Mouse (Mus musculus) erythroid progenitor cell, adult 5-6 weeks (primary cell): ENCODE data around the gene Hcrtr1. TPM values are rescaled to one million over a fixed set of nuclear protein-coding genes. Genes with fewer than 3 reads are reported as not detected.

Experiments used
- ATAC-seq: replicated peaks from 2 replicates; pipeline ENCODE4 v1.8.0; 2016; ENCODE audit warnings: moderate number of reproducible peaks, mild to moderate bottlenecking, moderate TSS enrichment, inconsistent platforms; ENCODE audit not compliant: poor library complexity, low FRiP score, severe bottlenecking
- total RNA-seq, 2 experiments: library from RNA; stranded (forward) in 1 of 2; stranded (reverse) in 1 of 2; fragments of 150-400 nt in 1 of 2; fragments of 186-747, 209-891 nt in 1 of 2; gene quantifications; 2 replicates each; pipeline versions ENCODE4 v1.2.3 to v1.2.4; 2015 to 2017; ENCODE audit warnings: low replicate concordance in 2 of 2

Gene Hcrtr1
- total RNA-seq, 2 experiments from 2014 or later: not detected

DNA sequence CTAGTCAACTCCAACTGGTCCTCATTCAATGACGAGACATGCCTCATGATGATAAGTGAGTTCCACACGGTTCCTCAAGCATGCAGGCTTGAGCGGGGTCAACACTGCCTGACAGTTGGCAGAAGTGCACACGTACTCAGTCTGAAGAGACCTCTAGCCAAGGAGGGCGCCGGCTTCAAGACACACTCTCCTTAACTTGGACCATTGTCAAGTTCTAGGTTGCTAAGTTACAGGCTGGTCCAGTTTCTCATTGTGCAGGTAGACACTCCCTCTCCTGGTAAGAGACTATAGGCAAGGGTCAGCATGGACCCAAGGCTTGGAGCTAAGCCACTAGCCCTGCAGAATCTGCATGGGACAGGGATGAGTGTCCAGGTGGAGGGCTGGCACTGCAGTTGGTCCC is 14.0 kb downstream of the Hcrtr1 start:
- no peak for ATAC-seq

- ATAC-seq: no peak
Observed at GRCm38 (mm10) chr4:130124110-130124509, 15.0 kb downstream of the Hcrtr1 start.

- ATAC-seq: no peak
Observed at GRCm38 (mm10) chr4:130123020-130123419, 16.1 kb downstream of the Hcrtr1 start.

GRCm38 (mm10) chr4:130121560-130121959 is 17.6 kb downstream of the Hcrtr1 start:
- ATAC-seq: no peak; the same call in 1 of the 2 replicates

DNA sequence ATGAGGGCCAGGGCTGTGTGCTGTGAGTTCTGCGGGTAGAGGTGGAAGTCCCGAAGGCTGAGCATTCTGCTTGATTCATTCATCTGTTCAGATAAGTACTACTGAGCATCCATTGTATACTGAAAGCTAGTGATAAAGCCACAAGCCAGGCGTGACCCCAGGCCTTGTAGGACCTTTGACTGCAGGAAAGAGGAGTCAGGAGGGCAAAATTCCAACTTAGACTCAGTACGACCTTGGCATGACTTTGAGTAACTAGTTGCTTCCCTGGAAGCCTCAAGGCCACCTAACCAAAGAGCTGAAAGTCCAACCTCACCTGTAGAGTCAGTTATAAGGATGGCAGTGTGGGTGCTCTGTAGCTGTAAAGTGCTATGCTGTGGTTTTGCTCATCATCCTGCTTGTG is 18.4 kb downstream of the Hcrtr1 start:
- no peak for ATAC-seq

- no peak for ATAC-seq
Observed at GRCm38 (mm10) chr4:130112732-130113131, 26.4 kb downstream of the Hcrtr1 start.

DNA sequence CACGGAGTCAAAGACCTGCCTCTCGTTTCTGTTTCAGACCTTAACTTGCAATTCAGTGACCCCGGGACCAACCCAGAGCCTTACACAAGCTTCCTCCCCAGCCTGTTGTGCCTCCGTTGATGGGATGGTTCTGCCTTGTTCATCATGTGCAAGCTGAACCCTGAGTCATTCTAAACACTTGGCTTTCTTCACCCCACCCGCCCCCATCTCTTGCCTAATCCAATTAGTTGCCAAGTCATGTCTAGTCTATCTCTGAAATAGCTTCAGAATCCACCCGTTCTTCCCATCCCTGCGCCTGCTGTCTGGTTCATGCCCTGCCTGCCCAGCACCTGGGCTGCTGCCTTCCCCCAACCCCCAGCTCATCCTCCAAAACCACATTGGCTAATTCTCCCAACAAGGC is 26.9 kb downstream of the Hcrtr1 start:
- ATAC-seq: no peak

GRCm38 (mm10) chr4:130110091-130110490 is 29.1 kb downstream of the Hcrtr1 start:
- no peak for ATAC-seq

GRCm38 (mm10) chr4:130109666-130110065 is 29.5 kb downstream of the Hcrtr1 start:
- ATAC-seq: no peak

GRCm38 (mm10) chr4:130108929-130109328 is 30.2 kb downstream of the Hcrtr1 start:
- no peak for ATAC-seq

DNA sequence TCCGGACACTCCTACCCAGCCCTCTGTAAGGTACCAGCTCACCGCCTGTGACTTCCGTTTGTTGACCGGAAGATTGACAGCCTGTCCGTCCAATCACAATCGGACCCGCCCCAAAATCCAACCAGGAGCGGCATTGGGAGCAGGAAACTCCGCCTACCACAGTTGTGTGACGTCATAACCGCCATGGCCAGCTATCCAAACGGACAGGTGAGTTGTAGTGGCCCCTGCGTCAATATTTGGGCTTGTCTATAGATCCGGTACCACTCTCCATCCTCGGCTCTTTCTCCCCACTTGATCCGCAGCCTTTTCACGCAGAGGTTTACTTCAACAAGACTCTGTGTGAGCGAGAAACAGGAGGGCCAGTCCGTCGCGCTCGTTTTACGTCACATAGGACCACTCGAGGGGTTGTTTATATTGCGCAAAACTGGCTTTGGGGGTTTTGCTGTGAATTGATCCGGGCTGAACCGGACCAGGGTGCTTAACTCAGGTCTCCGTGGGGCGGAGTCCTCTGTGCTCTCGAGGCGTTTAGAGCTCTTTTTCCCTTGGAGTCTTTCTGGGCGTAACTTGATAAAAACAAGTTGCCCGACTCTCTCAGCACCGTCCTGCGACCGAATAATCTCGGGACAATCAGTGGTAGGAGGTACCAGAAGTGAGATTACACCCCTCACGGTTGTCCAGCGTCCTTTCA is 31.6 kb downstream of the Hcrtr1 start:
- peak; percentile 93 for ATAC-seq

- peak; percentile 53 for ATAC-seq
Observed at GRCm38 (mm10) chr4:130107065-130107443, 32.1 kb downstream of the Hcrtr1 start.

DNA sequence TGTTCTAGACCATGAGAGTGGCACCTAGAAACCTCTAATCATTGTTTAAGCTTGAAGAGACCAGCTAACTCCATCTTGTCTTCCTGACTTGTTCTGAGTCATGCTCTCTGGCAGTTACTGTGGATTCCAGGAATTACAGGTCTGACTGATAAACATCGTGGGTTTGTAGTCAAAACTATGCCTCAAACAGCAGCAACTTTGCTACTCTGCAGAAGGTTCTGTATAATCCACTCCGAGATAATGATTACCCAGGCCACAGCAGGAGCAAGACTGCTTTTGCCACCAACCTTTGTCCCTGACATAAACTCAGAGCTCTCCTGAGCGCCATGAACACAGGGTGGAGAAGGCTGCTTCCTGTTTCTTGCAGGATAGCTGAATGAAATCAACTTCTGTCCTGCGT is 34.6 kb downstream of the Hcrtr1 start:
- ATAC-seq: no peak

GRCm38 (mm10) chr4:130103632-130104031 is 35.5 kb downstream of the Hcrtr1 start:
- no peak for ATAC-seq

- ATAC-seq: no peak
Observed at GRCm38 (mm10) chr4:130102111-130102651, 37.0 kb downstream of the Hcrtr1 start, which contains the start of gene Pef1. Gene Pef1 (plus strand): TSS chr4:130102558.

GRCm38 (mm10) chr4:130101183-130101582 is 38.0 kb downstream of the Hcrtr1 start:
- no peak for ATAC-seq

DNA sequence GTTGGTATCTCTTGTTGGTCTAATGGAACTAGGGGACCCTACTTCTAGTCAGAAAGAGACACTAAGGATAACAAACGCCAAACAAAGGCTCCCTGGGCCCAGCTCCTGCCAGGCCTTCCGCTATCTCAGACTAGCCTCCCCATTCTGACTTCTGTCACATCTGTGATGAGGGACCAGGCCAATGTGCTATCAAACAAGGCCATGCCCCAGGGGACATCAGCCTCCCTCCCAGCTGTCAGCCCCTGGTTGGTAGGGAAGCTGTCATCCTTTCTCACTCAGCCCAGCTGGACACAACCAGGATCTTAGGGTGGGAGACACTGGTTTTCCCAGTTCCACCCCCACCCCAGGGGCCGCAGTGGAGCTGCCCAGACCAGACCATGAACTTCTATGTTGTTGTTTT is 44.0 kb downstream of the Hcrtr1 start:
- no peak for ATAC-seq

GRCm38 (mm10) chr4:130087293-130087692 is 51.9 kb downstream of the Hcrtr1 start:
- ATAC-seq: peak; percentile 74

GRCm38 (mm10) chr4:130085246-130085820 is 53.8 kb downstream of the Hcrtr1 start:
- no peak for ATAC-seq

- no peak for ATAC-seq
Observed at GRCm38 (mm10) chr4:130084331-130084945, 54.7 kb downstream of the Hcrtr1 start.

DNA sequence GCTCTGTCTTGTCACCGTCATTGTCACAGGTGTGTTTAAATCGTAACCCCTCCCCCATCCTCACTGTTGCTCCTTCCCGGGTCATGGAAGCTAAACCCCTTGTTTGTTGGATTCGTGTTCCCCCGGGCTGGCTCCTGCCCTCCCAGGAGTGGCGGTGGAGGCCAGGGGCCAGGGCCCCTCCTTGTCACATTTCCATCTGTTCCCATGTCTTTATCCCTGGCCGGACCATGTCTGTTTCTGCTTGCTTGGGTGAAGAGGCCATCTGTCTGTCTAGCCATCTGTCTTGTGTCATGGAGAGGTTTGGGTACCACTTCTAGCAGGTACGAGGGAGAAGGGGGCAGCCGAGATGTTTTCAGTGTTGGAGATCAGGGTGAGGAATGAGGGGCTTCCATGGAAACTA is 56.9 kb downstream of the Hcrtr1 start:
- no peak for ATAC-seq
